Mouse (Mus musculus): ENCODE results near the gene Cracr2a. TPM values are rescaled to one million over a fixed set of nuclear protein-coding genes. Genes with fewer than 3 reads are reported as not detected.

Gene Cracr2a
- polyA plus RNA-seq (2012; ENCODE audit: low replicate concordance): 2.0 and 3.4 TPM in 2 replicates

GRCm38 (mm10) chr6:127561231-127562020, at the start of gene Cracr2a:
Cracr2a (plus strand) TSS chr6:127561338.

Other genes starting within 250 kb of the Cracr2a start
- 15.2 and 15.3 TPM in 2 replicates for gene Parp11, start 114.5 kb upstream of the Cracr2a start, polyA plus RNA-seq (2012; ENCODE audit: low replicate concordance)
- gene Prmt8, start 208.1 kb downstream of the Cracr2a start, polyA plus RNA-seq (2012; ENCODE audit: low replicate concordance): not detected in 2 replicates